Mouse (Mus musculus): Measurements from ENCODE around the gene Maml2. TPM values are rescaled to one million over a fixed set of nuclear protein-coding genes. Genes with fewer than 3 reads are reported as not detected.

The Maml2 gene
- polyA plus RNA-seq, 1 experiment: 0.02 TPM

DNA sequence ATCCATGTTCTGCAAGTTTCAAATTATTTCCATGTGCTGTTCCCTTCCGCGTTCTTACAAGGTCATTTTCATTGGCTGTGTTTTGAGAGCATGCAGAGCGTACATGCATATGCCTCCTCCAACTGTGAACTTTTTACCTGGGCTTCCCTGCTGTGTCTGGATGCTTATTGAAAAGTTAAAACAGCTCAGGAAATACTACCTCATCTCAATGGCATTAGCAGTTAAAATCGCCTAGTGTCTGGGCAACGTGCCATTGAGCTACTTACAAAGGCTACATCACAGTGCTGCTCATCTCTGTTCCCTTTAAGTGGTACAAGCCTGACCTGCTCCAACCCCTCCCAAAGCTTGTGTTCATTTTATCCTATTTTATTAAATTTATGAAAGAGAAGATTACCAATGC lies 347.4 kb downstream of the Maml2 start:
- Histone ChIP-seq H3K27me3 (ENCODE audit: control insufficient read depth) (no peaks in the 10 kb centered on the region), H3K4me1 (ENCODE audit: control insufficient read depth) (no peaks in the 10 kb centered on the region), H3K4me3 (replicated peaks) (no peak overlapping the region), H3K9me3 (ENCODE audit: control insufficient read depth, low read length) (no peaks in the 10 kb centered on the region), H3K36me3 (ENCODE audit: control insufficient read depth) (no peaks in the 10 kb centered on the region)
- TF ChIP-seq GATA1 (IDR thresholded peaks at IDR 0.05; ENCODE audit: low read length): no peak

DNA sequence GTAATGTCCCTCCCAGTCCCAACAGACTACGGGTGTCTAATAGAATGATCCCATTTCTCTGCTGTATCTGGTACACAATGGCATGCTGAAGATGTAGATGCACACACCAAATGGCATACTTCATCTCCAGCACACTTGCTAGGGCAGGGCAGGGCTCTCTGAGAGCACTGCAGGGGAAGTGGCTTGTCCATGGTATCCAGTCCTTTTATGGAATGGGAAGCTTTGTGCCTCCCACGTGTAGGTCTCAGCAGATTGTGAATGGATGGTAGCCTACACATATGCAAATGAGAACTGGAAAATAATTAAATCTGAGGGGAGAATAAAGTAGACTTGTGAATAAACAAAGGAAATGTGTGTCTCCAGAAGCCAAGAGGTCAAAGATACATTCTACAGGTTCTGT lies 353.3 kb downstream of the Maml2 start:
- Histone ChIP-seq H3K4me1 (ENCODE audit: control insufficient read depth) (no peaks in the 10 kb centered on the region), H3K4me3 (replicated peaks) (no peak overlapping the region), H3K9me3 (ENCODE audit: control insufficient read depth, low read length) (no peaks in the 10 kb centered on the region), H3K27me3 (ENCODE audit: control insufficient read depth) (no peaks in the 10 kb centered on the region), H3K36me3 (ENCODE audit: control insufficient read depth) (no peaks in the 10 kb centered on the region)
- TF ChIP-seq TAL1 (IDR thresholded peaks at IDR 0.05; ENCODE audit: low read length) (no peak), GATA1 (IDR thresholded peaks at IDR 0.05; ENCODE audit: low read length) (no peak)

DNA sequence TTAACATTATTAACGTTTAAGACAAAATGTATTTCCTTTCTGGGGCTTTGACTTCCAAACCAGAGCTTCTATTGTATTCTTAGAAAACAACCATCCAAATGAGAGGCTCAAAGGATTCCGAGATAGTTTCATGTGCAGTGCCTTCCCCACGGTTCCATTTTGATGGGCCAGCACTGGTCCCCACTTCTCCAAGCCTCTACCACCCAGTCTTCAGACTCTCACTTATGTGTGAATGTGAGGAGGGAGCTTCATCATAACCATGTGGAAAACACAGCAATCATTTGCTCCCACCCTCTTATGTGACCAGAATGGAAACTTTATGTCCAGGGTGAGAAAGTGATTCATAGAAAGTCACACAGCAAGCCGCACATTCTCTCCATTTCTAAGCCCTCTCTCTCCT lies 354.1 kb downstream of the Maml2 start:
- no peaks in the 10 kb centered on the region for H3K36me3 ChIP-seq (ENCODE audit: control insufficient read depth)
- H3K4me1 ChIP-seq (ENCODE audit: control insufficient read depth): no peaks in the 10 kb centered on the region
- no peaks in the 10 kb centered on the region for H3K27me3 ChIP-seq (ENCODE audit: control insufficient read depth)
- no peaks in the 10 kb centered on the region for H3K9me3 ChIP-seq (ENCODE audit: control insufficient read depth, low read length)
- no peak overlapping the region for H3K4me3 ChIP-seq (replicated peaks)
- TF ChIP-seq TAL1 (IDR thresholded peaks at IDR 0.05; ENCODE audit: low read length): no peak
- no peak for TF ChIP-seq GATA1 (IDR thresholded peaks at IDR 0.05; ENCODE audit: low read length)

DNA sequence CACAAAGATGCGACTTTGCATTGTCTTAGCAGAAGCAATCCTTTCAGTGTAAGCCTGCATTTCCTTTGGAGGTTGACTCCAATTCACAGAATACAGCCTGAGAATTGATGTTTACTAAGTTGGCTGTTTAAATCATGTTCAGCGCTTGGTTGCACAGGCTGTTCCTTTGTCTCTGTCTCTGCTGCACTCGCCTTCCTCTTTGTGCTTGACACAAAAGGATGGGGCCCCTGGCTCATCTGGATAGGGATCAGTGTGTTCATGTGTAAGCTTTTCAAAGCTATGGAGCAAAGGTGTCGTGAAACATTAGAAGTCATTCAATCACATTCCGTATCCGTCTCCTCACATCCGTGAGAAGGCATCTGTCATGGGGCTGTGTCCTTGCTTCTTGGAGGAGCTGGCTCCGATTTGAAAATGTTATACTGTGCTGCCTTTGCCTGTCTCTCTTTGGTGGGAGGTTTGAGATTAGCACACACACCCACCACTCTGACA lies 354.7 kb downstream of the Maml2 start:
- H3K4me1 ChIP-seq (ENCODE audit: control insufficient read depth): no peaks in the 10 kb centered on the region
- no peak for TF ChIP-seq TAL1 (IDR thresholded peaks at IDR 0.05; ENCODE audit: low read length)
- no peak for TF ChIP-seq GATA1 (IDR thresholded peaks at IDR 0.05; ENCODE audit: low read length)
- H3K27me3 ChIP-seq (ENCODE audit: control insufficient read depth): no peaks in the 10 kb centered on the region
- H3K4me3 ChIP-seq (replicated peaks): no peak overlapping the region
- no peaks in the 10 kb centered on the region for H3K9me3 ChIP-seq (ENCODE audit: control insufficient read depth, low read length)
- H3K36me3 ChIP-seq (ENCODE audit: control insufficient read depth): no peaks in the 10 kb centered on the region

DNA sequence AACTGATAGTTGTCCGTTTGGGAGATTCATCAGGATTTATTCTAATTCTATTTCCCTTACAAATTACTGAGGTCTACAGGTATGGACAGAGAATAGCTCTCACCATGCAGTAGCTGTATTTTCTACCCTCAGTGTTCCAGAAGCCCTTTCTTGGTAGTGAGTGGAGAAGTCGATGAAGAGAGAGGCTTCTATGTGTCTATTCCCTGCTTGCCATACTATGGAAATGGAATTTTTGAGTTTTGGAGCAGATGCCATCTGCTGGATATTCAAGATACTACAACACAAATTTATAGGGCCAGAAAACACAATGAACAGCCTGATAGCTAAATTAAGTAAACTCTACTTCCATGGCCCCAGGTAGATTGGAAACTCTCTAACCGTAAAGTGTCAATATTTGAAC lies 355.2 kb downstream of the Maml2 start:
- Histone ChIP-seq H3K9me3 (ENCODE audit: control insufficient read depth, low read length) (no peaks in the 10 kb centered on the region), H3K4me1 (ENCODE audit: control insufficient read depth) (no peaks in the 10 kb centered on the region), H3K27me3 (ENCODE audit: control insufficient read depth) (no peaks in the 10 kb centered on the region), H3K4me3 (replicated peaks) (no peak overlapping the region), H3K36me3 (ENCODE audit: control insufficient read depth) (no peaks in the 10 kb centered on the region)
- TF ChIP-seq TAL1 (IDR thresholded peaks at IDR 0.05; ENCODE audit: low read length) (no peak), GATA1 (IDR thresholded peaks at IDR 0.05; ENCODE audit: low read length) (no peak)

DNA sequence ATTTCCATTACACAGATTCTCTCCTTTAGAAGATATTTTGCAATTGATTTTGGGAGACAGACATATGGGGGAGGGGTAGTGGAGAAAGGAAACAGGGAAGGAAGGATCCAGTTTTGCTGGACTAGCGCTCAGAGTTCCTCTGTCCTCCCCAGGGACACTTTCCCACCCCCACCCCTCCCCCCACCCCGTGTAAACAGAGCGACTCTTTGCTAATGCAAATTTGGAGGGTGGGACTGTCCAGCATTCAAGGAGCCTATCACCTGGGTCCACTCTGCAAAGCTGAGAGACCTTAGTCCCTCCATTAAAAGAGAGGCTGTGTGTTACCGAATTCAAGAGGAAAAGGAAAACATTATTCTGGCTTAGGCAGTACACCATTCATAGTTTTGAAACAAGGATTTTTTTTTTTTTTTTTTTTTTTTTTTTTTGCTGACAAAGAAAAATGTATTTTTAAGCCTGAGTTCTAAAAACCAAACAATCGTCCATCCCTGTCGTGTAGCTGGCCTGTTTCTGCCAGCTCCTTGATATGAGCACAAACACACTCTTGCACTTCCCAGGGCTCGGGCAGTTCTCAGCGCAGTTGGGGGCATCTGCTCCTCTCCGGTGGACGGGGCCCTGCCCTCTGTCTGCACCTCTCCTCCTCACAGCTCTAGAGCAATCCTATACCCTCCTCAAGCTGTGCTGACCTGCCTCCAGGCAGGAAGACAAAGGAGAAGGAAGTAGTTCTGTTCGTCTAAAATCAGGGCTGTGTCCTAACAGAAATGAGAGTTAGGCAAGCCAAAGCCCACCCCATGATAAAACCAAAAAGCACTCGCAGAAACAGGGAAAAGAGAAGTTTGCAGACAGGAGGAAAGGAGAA lies 364.2 kb downstream of the Maml2 start:
- H3K9me3 ChIP-seq (ENCODE audit: control insufficient read depth, low read length): no peaks in the 10 kb centered on the region
- H3K27me3 ChIP-seq (ENCODE audit: control insufficient read depth): no peaks in the 10 kb centered on the region
- H3K36me3 ChIP-seq (ENCODE audit: control insufficient read depth): no peaks in the 10 kb centered on the region
- TF ChIP-seq TAL1 (IDR thresholded peaks at IDR 0.05; ENCODE audit: low read length) (no peak; the same call in 2 of the 3 replicates), GATA1 (IDR thresholded peaks at IDR 0.05; ENCODE audit: low read length) (no peak)
- H3K4me3 ChIP-seq (replicated peaks): no peak overlapping the region
- H3K4me1 ChIP-seq (ENCODE audit: control insufficient read depth): no peaks in the 10 kb centered on the region

DNA sequence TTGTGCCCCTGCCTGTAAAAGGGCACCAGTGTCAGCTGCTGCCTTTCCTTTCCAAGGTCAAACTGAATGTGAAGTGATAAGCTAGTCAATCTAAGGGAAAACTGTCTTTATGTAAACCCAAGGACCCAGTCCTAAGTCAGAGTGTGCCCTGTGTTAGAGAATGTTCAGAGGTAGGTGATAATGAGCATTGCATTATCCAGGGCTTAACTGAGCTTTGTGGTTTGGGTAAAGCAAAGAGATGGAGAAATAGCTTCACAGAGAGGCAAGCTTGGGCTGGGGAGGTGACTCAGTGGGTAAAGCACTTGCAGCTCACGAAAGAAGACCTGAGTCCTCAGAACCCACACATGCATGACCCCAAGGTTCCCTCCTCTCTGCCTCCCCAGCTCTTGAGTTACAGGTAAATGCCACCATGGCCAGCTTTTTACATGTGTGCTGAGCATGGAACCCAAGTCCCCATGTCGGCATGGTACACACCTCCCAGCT lies 367.8 kb downstream of the Maml2 start:
- H3K27me3 ChIP-seq (ENCODE audit: control insufficient read depth): no peaks in the 10 kb centered on the region
- TF ChIP-seq GATA1 (IDR thresholded peaks at IDR 0.05; ENCODE audit: low read length): no peak
- TF ChIP-seq TAL1 (IDR thresholded peaks at IDR 0.05; ENCODE audit: low read length): no peak
- H3K9me3 ChIP-seq (ENCODE audit: control insufficient read depth, low read length): no peaks in the 10 kb centered on the region
- H3K4me1 ChIP-seq (ENCODE audit: control insufficient read depth): no peaks in the 10 kb centered on the region
- H3K36me3 ChIP-seq (ENCODE audit: control insufficient read depth): no peaks in the 10 kb centered on the region
- H3K4me3 ChIP-seq (replicated peaks): no peak overlapping the region

DNA sequence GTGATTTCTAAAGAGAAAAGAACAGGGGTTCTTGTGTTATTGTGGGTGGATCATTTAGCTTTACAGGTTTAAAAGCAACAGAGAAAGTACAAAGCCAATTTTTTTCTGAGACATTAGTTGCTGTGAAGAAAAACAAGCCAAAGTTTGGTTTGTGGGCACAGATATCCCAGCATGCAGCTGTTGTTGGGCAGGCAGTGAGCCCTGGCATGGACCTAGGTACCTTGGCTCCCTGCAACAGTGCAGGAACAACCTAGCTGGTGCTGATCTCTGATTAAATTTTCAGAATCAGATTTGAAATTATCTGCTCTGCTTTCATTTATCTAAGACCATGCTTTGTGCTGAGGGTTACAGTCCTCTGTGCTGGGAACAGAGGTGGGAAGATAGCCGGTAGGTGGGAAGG lies 370.2 kb downstream of the Maml2 start:
- Histone ChIP-seq H3K4me3 (replicated peaks) (no peak overlapping the region), H3K27me3 (ENCODE audit: control insufficient read depth) (no peaks in the 10 kb centered on the region)
- TF ChIP-seq GATA1 (IDR thresholded peaks at IDR 0.05; ENCODE audit: low read length) (no peak), TAL1 (IDR thresholded peaks at IDR 0.05; ENCODE audit: low read length) (no peak)

DNA sequence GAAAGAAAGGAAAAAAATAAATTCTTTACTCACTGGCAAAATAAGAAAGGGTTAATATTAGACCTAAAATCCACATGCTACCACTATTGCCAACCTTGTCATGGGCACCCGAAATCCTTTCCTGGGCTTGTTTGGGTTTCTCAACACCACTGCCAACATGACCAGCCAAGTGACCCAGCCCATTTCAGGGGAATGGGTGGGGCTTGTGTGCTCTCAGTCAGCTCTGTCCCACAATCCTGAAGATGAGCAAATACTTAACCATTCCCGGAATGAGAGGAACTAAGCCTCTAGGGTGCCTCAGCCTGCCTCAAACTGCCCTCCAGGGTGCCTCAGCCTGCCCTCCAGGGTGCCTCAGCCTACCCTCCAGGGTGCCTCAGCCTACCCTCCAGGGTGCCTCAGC lies 371.0 kb downstream of the Maml2 start:
- H3K36me3 ChIP-seq (ENCODE audit: control insufficient read depth): no peaks in the 10 kb centered on the region
- TF ChIP-seq GATA1 (IDR thresholded peaks at IDR 0.05; ENCODE audit: low read length): no peak
- no peak for TF ChIP-seq TAL1 (IDR thresholded peaks at IDR 0.05; ENCODE audit: low read length)
- H3K9me3 ChIP-seq (ENCODE audit: control insufficient read depth, low read length): no peaks in the 10 kb centered on the region
- no peaks in the 10 kb centered on the region for H3K27me3 ChIP-seq (ENCODE audit: control insufficient read depth)
- no peaks in the 10 kb centered on the region for H3K4me1 ChIP-seq (ENCODE audit: control insufficient read depth)
- H3K4me3 ChIP-seq (replicated peaks): no peak overlapping the region

More for the DNA sequence above, 370.2 kb downstream of the Maml2 start:
- no peaks in the 10 kb centered on the region for H3K36me3 ChIP-seq (ENCODE audit: control insufficient read depth)
- no peaks in the 10 kb centered on the region for H3K4me1 ChIP-seq (ENCODE audit: control insufficient read depth)
- H3K9me3 ChIP-seq (ENCODE audit: control insufficient read depth, low read length): no peaks in the 10 kb centered on the region
